Mouse (Mus musculus): ENCODE results near the gene Podn.

Podn gene

GRCm38 (mm10) chr4:108014466-108014865 lies 81.8 kb downstream of the Podn start:
- DNase-seq (ENCODE audit: low read depth in 1 of 2, low spot score in 2 of 2): no peak

DNA sequence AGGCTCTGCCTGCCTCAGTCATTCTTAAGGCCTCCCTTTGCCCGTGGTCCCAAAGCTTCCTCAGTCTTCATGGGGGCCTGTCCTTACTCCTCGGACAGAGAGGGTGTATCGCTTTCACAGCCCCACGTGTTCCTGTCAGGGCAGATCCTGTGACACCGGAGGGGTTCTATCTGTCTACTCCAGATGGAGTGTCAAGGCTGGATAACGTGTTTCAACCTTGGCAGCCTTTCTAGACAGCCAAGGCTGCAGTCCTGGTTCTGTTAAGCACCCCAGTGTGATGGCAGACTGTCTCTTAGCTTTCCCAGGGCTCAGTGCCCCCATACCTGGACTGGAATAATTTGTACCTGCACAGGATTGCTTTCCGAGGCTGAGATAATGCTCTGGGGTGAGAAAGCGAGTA lies 87.7 kb downstream of the Podn start:
- no peak for DNase-seq (ENCODE audit: low read depth in 1 of 2, low spot score in 2 of 2)

- no peak for DNase-seq (ENCODE audit: low read depth in 1 of 2, low spot score in 2 of 2)
These were observed 88.6 kb downstream of the Podn start for GRCm38 (mm10) chr4:108007532-108008103.

DNA sequence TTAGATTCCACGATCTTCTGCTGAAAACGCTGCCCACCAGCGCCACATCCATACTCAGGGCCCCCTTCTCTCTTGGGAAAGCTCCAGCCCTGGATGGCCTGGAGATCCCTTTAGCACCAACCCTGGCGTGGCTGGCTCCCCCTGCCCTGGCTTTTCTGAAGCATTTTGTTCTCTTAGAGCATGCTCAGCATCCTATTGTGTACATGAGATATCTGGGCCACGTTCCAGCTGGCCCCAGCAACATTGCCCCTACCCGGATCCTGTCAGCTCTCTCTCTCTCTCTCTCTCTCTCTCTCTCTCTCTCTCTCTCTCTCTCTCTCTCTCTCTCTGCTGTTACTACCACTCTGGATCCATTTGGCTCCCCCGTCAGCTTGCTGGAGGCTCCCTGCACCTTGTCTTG lies 90.9 kb downstream of the Podn start:
- no peak for DNase-seq (ENCODE audit: low read depth in 1 of 2, low spot score in 2 of 2)

DNA sequence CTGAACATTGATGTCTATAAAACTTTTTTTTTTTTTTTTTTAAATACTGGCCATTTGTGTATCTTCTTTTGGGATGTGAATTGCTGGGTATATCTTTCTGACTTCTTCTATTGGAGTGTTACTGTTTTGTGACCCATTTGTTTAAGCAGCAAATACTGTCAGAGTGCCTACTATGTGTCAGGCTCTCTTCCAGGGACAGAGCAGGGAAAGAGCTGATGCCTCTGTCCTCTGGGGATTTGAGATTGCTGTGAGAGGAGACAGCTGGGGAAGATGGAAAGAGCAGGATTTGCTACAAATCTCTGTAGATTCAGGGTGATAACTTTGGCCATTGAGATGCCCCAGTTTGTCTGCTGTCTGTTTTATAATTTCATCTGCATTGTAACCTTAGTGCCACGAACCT lies 96.9 kb downstream of the Podn start:
- DNase-seq (ENCODE audit: low read depth in 1 of 2, low spot score in 2 of 2): no peak

GRCm38 (mm10) chr4:107998641-107999332 lies 97.5 kb downstream of the Podn start:
- no peak for DNase-seq (ENCODE audit: low read depth in 1 of 2, low spot score in 2 of 2)

DNA sequence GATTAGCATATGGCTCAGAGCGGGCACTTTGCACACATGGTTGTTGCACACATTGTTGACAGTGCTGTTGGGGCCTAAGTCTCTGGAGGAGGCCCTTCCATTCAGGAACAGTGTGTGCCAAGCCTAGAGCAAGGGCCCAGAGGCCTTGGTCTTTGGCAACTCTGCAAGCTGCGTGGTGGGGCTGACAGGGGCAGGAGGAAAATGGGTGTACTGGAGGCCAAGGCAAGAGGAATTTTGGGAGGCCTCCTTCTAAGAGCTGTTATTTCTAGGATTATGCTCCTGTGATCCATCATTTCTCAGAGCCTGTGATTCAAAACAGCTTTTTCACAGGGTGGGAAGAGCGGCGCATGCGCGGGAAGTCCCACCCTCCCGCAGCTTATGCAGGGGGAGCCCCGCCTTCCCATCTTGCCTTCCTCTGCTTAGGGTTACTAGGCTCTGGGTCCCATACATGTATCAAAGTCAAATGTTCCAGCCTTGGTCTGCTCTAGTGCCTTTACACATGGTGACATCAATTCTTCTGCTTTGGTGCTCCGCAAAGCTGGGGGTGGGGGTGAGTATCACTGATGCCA lies 99.7 kb downstream of the Podn start:
- no peak for DNase-seq (ENCODE audit: low read depth in 1 of 2, low spot score in 2 of 2)

GRCm38 (mm10) chr4:107995727-107996126 lies 100.5 kb downstream of the Podn start:
- no peak for DNase-seq (ENCODE audit: low read depth in 1 of 2, low spot score in 2 of 2)

- DNase-seq (ENCODE audit: low read depth in 1 of 2, low spot score in 2 of 2): no peak
These were observed 101.2 kb downstream of the Podn start for GRCm38 (mm10) chr4:107995011-107995410.

DNA sequence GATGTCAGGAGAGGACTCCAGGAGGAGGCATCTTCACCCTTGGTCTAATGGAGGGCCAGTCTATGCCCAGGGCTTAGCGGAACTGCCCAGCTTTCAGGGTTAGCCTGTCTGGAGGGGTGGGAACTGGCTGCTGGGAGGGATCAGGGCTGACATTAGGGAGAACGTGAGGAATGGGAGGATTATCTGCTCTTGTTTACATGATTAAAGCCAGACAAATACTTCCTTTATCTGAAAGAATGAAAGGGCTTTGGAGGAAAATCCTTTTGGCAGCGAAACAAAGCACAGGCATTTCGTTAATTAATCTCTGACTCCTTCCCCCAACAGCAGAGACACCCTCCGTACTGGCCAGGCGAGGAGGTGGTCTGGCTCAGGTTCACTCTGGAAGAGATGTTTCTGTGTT lies 104.4 kb downstream of the Podn start:
- no peak for DNase-seq (ENCODE audit: low read depth in 1 of 2, low spot score in 2 of 2)

- DNase-seq (ENCODE audit: low read depth in 1 of 2, low spot score in 2 of 2): no peak
These were observed 105.4 kb downstream of the Podn start for GRCm38 (mm10) chr4:107990818-107991217.

- peak; percentile 71 to 75 for DNase-seq (ENCODE audit: low read depth in 1 of 2, low spot score in 2 of 2)
These were observed 107.3 kb downstream of the Podn start for GRCm38 (mm10) chr4:107988931-107989330.

GRCm38 (mm10) chr4:107986386-107987168 lies 109.7 kb downstream of the Podn start:
- no peak for DNase-seq (ENCODE audit: low read depth in 1 of 2, low spot score in 2 of 2)

DNA sequence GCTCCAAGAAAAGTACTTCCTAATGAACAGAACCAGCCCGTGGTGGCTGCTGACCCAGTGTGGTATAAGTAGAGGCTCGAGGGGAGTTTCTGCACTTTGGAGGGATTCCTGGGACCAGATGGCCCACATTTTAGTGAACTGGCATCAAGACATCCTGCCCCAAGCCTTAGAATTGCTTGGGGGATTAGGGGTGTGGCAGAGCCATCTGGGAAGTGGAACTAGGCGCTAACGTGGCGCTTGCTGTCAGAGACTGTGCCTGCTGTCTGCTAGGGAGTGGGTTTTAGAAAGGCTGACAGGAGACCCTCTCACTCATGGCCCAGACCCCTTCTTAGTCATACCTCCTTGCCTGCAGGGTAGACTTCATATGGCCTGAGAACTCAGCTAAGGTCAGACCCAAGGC lies 110.4 kb downstream of the Podn start:
- DNase-seq (ENCODE audit: low read depth in 1 of 2, low spot score in 2 of 2): no peak

DNA sequence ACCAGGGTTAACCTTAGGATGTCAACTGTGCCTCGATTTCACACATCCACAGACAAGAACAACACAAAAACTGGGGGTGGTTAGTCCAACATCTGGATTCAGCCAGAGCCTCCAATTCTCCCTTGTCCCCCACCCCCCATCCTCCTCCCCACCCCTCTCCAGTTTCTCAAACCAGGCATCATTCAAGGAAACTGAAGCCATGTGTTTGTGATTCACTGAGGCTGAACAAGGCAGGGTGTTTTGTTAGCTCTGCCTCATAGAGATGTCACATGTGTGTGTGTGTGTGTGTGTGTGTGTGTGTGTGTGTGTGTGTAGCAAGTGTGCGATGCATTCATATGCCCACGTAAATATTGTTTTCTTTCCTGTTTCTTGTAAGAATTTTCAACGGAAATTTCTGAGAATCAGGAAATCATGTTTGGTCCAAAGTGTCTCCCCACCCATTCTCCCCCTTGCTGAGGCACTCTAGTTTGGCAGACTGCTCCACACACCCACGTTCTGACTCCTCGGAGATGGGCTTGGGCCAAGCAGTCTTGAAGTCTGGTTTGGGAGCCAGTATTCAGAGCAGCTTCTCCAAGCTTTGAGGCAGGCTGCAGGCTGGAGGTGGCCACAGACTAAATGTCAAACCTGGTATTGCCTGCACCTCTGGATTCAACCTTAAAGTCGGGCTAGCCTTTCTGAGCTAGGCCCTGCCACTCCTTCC lies 111.8 kb downstream of the Podn start:
- DNase-seq (ENCODE audit: low read depth in 1 of 2, low spot score in 2 of 2): no peak

DNA sequence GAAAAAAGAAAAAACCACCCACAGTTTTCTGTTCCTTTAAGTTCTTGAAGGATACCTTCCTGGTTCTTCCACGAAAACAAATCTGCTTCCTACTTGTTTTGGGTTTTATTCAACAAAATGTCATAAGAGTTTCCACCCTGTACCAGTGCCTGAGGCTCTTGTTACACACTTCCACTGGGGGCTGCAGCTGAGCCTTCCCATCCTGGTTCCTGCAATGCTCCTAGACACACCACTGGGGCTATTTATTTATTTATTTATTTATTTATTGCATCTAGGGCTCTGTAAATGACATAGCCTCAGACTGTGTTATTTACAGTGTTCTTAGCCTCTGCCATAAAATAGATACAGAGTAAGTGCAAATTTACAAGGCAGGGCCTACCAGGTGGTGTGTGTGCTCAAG lies 112.5 kb downstream of the Podn start:
- DNase-seq (ENCODE audit: low read depth in 1 of 2, low spot score in 2 of 2): no peak

- DNase-seq (ENCODE audit: low read depth in 1 of 2, low spot score in 2 of 2): no peak
These were observed 116.1 kb downstream of the Podn start for GRCm38 (mm10) chr4:107980002-107980600.

- DNase-seq (ENCODE audit: low read depth in 1 of 2, low spot score in 2 of 2): no peak
These were observed 116.7 kb downstream of the Podn start for GRCm38 (mm10) chr4:107979530-107979929.

GRCm38 (mm10) chr4:107977593-107977992 lies 118.7 kb downstream of the Podn start:
- no peak for DNase-seq (ENCODE audit: low read depth in 1 of 2, low spot score in 2 of 2)

- DNase-seq (ENCODE audit: low read depth in 1 of 2, low spot score in 2 of 2): no peak
These were observed 121.2 kb downstream of the Podn start for GRCm38 (mm10) chr4:107975004-107975403.

GRCm38 (mm10) chr4:107974527-107974926 lies 121.7 kb downstream of the Podn start:
- no peak for DNase-seq (ENCODE audit: low read depth in 1 of 2, low spot score in 2 of 2)

Measured in monocyte, adult 2 months (primary cell).